Mouse (Mus musculus) ES-CJ7 (cell line): Measurements from ENCODE around the gene Pbx4.

Source experiments
- DNase-seq: peaks from one replicate; pipeline ENCODE4 v3.0.0; 2011; ENCODE audit warnings: low read depth, low spot score

The Pbx4 gene

DNA sequence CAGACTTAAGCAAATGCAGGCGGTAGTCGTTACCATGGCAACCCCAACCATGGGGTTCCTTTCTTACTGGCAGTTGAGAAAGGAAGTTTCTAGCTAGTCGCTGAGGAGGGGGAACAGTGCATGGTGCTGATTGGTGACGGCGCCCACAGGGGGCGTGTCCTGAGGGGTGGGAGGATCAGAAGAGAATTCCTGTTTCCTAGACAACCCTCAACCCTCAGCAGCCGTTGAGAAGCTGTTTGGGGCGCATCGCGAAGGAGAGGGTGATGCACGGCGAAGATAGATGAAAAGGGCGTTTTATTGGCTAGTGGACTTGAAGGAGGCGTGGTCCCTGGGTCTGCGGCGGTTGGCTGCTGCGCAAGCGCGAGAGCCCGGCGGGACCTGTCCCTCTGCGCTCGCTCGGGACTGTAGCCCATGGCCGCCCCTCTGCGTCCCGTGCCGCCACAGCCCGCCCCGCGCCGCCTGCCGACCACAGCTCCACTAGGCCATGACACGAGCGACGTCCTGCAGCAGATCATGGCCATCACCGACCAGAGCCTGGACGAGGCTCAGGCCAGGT lies at the start of gene Pbx4:
Gene Pbx4, plus strand, starts transcription at position 194 of the 556 bp plus-strand sequence.
- DNase-seq = peak; percentile 100

DNA sequence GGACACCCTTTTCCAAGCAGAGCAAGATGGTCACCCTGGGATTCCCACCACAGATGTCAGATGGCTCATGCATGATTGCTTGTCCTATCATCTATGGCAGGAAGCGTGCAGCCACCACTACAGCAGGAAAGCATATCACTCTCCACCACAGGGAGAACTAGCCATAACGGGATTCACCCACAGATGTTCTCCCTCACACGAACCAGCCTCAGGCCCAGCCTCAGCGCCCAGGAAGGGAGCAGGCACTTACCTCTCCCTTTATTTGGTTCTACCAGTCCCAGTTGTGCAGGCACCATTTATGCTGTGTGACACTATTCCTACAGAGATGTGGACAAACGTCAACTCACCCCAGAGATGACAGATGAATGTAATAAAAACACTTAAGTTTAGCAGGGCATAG lies 43.2 kb upstream of the Pbx4 start:
- DNase-seq = no peak

DNA sequence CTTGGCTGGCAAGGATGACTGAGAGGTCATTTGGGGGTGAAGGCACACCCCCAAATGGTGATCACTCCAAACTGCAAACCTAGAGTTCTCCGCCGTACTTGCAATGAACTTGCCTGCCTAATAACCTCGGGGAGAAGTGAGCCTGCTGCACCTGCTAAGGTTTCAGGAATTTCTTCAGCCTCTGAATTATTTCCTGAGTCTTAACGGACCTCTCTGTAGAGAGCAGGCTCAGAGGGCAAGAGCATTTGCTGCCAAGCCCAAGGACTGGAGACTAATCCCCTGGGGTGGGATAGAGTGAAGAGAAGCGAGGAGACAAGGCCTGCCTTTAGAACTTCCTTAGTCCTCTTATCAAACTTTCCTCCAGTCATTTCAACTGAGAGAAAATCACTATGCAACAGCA lies 42.6 kb upstream of the Pbx4 start:
- no peak for DNase-seq

DNA sequence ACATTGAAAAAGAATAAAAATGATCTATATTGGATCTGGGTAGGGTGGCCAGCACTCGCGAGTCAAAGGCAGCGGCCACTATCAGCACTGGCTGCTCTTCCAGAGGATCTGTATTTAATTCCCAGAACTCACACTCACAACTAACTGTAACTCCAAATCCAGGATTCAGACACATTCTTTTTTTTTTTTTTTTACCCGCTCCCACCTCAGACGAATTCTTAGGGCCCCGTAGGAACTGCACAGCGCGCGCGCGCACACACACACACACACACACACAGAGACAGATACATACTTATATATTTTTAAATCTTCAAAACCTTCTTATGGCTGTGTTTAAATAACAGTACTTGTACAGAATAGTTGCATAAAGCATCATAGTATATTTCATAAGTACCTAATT lies 41.9 kb upstream of the Pbx4 start:
- DNase-seq = no peak

DNA sequence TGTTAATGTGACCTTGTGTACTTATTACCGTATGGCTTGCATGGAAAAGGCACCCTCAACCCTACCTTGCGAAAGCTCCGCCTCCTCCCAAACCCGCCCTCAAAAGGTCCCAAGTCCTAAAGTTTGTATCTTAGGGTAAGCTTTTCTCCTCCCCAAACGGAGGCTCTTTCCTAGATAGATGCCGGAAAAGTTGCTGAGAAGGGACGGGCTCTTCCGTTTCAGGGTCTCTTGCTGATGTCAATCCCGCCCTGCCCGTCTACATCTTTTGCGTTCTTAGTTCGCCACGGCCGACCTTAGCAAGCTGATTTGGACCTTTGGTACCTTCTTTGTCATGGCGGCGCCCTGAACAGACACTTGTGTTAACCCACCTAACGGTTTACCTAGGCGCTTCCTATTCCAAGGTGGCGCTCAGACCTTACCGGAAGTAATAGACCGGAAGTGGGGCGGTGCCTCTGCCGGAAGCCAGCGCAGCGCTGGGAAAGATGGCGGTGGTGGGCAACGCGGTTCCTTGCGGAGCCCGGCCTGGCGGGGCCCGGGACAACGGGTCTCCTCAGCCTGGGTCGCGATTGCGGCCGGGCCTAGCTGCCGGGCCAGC lies 41.4 kb upstream of the Pbx4 start, which contains the start of the genes Atp13a1 and Zfp866:
Gene Atp13a1, plus strand, starts transcription at position 391 of the 595 bp plus-strand sequence.
Gene Zfp866, minus strand, starts transcription at position 406 of the 595 bp plus-strand sequence.
- peak; percentile 96 for DNase-seq

DNA sequence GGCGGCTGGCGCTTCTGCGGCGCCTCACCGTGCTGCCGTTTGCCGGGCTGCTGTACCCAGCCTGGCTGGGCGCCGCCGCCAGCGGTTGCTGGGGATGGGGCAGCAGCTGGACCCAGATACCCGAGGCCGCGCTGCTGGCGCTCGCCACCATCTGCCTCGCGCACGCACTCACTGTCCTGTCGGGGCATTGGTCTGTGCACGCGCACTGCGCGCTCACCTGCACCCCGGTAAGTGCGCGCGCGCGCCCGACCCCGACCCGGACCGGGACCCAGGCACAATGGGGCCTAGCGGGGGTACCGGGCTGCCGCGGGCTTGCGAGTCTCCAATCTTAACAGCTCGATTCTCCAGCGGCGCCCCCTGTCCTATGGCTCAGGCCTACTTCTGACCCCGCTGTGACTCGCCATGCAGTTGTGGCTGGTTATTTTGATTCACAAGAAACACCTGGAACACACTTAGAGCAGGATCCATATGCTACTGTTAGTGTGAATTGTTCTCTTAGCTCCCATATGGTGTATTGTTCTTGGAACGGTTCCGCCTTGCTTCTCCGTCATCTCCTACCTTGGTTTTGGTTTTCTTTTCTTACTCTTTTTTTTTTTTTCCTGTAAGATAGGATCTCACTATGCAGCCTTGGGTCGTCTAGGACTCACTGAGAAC lies 40.7 kb upstream of the Pbx4 start:
- peak; percentile 65 for DNase-seq

DNA sequence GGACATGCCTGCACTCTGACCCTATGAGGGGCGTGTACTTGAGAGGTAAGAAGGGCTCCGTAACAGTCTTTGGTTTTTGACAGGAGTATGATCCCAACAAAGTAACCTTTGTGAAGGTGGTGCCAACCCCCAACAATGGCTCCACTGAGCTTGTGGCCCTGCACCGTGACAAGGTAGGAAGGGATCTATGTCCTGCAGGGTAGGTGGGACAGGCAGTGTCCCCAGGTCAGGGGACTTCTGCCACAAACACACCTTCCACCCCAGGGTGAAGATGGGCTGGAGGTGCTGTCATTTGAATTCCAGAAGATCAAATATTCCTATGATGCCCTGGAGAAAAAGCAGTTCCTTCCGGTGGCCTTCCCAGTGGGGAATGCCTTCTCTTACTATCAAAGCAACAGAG lies 38.6 kb upstream of the Pbx4 start:
- DNase-seq = no peak

DNA sequence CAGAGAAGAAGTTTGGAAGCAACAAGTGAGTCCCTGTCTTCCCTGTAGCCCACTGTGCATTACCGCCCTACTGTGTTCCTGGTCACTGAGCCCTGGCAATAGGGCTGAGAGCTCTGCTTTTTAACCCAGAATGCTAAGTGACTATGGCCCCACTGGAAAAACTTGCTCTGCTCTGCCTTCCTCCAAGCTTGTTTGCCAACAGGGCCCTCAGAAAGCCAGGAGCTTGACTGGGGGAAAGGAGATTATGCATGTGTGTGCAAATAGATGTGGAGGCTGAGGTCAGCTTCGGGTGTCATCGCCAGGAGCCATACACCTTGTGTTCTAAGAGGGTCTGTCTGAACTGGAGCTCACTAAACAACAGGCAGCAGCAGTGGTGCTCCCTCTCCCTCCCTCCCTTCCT lies 38.2 kb upstream of the Pbx4 start:
- DNase-seq = no peak

DNA sequence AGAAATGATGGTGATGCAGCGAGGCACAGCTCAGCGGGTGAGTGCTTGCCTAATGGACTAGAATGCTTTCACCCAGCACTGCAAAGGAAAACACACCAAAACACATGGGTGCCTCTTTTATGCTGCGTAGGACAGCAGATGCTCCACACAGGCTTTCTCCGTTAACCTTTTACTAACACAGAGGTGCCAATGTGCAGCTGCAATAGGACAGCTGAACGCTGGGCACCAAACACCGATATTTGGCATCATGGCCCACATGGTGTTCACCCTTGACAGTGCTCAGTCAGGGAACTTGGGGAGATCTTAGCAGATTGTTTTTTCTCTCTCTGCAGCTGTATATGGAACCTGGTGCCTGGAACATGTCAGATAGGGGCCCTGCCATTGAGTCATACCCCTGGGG lies 37.4 kb upstream of the Pbx4 start:
- no peak for DNase-seq

DNA sequence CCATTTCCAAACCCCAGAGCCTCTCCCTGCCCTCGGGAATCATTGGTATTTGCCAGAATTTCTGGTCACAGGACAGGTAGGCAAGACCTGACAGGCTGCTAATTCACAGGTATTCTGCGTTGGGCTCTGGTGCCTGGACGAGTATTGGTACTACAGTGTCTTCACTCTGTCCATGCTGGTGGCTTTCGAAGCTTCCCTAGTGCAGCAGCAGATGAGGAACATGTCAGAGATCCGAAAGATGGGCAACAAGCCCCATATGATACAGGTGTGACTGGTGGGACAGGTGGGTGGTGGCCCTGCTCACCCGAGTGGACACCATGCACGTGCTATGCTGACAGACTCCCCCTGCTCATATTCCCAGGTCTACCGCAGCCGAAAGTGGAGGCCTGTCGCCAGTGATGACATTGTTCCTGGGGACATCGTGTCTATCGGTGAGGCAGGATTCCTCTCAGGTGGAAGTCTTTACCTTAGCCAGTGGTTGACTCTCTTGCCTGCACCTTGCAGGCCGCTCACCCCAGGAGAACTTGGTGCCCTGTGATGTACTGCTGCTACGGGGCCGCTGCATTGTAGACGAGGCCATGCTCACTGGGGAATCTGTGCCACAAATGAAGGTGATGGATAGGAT lies 35.5 kb upstream of the Pbx4 start:
- DNase-seq = no peak

DNA sequence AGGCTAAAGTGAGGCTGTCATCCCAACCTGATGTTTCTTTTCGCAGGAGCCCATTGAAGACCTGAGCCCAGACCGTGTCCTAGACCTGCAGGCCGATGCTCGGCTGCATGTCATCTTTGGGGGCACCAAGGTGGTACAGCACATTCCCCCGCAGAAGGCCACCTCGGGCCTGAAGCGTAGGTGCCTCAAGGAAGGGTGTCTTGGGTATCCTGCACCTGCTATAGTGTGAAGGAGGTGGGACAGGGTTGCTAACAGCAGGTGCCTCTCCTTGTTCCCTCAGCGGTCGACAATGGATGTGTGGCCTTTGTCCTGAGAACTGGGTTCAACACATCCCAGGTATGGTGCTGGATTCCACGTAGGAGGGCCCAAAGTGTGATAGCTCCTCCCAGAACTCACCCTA lies 34.6 kb upstream of the Pbx4 start:
- no peak for DNase-seq

DNA sequence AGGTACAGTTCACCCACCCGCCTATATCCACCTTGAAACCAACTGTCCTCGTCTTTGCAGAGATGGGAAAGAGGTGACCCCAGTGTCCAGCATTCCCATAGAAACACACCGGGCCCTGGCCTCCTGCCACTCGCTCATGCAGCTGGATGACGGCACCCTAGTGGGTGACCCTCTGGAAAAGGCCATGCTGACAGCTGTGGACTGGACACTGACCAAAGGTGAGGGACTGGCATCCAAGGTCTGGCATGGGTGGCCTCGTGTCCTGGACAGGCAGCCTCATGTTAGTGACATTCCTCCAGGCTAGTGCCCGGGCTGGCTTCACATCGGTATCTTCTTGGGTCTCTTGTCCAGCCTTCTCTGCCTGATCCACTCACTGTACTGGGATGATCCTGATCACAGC lies 33.0 kb upstream of the Pbx4 start:
- DNase-seq = no peak

DNA sequence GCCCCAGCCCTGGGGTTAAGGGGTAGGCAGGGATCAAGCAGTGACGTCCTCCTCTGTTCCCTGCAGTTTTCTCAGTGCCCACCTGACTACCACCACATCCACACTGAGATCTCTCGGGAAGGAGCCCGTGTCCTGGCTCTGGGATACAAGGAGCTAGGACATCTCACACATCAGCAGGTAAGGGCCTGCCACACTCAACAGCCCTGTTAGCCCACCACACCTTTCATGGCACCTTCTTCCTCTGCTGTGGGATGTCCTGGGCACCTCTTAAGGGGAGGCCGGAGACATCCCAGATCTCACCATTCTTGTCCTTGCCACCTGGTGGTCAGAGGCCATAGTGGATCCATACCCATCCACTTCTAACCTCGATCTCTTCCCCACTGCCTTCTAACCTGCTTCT lies 32.3 kb upstream of the Pbx4 start:
- no peak for DNase-seq

DNA sequence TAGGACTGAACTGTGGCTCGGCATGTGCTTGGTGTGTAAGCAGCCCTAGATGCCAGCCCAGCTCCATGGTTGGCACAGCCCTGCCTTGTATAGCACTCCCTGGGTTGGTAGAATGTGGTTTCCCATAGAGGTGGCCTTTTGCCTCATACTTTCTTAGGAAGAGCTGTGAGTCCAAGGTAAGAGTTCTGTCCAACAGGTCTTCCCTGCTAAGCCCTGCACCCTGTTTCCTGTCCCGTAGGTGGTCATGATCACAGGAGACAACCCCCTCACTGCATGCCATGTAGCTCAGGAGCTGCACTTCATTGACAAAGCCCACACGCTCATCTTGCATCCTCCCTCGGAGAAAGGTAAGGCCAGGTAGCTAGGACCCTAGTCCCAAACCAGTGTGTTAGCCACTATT lies 30.5 kb upstream of the Pbx4 start:
- no peak for DNase-seq

DNA sequence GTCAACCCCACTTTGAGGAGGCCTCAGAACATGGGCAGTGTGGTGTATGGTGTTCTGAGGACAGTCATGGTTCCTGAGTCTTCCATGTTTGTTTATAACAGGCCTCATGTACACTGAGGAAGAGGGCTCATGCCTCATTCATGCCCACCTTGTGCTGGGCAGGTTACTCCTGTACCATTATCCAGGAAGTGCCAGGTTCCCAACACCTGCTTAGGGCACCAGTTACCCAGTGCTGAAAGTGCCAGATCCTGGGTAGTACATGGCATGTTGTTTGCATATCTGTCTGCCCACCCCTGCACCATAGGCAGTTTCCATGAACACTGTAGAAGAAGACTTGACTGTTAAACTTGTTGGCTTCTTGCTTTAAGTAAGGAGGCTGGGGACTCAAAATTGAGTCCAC lies 30.1 kb upstream of the Pbx4 start:
- no peak for DNase-seq

DNA sequence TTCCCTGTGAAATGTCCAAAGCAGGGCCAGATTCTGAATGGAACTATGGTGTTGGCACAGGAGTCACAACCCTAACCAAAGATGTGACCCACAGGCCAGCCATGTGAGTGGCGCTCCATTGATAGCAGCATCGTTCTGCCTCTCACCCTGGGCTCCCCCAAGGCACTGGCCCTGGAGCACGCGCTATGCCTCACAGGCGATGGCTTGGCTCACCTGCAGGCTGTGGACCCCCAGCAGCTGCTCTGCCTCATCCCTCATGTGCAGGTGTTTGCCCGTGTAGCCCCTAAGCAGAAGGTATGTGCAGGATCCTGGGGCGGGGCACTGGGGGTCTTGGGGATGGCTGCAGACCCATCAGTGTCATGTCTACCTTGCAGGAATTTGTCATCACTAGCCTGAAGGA lies 28.9 kb upstream of the Pbx4 start:
- no peak for DNase-seq

DNA sequence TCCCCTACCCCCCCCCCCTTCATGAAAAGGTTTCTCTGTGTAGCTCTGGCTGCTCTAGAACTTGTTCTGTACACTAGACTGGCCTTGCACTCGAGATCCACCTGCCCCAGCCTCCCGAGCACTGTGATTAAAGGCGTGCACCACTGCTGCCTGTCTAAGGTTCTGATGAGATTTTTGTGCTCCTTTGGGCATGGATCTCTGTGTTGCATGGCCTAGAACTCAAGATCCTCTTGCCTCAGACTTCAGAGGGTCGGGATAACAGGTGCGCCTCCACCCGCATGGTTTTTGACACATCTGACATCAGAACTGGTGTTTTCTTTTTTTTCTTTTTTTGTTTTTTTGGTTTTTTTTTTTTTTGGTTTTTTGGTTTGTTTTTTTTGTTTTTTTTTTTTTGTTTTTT lies 27.8 kb upstream of the Pbx4 start:
- DNase-seq = no peak

DNA sequence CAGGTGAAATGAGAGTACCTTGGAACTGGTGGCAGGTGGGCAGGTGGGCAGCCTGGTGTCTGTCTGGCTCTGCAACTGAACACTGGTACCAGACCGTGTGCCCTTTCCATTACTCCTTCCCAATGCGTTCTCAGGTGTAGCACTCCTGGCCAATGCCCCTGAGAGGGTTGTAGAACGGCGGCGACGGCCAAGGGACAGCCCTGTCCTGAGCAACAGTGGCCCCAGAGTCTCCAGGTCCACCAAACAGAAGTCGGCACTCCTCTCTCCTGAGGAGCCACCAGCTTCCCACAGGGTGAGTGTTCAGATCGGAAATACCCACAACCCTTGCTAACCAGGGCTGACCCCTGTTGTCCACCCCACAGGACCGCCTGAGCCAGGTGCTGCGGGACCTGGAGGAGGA lies 27.2 kb upstream of the Pbx4 start:
- DNase-seq = no peak

DNA sequence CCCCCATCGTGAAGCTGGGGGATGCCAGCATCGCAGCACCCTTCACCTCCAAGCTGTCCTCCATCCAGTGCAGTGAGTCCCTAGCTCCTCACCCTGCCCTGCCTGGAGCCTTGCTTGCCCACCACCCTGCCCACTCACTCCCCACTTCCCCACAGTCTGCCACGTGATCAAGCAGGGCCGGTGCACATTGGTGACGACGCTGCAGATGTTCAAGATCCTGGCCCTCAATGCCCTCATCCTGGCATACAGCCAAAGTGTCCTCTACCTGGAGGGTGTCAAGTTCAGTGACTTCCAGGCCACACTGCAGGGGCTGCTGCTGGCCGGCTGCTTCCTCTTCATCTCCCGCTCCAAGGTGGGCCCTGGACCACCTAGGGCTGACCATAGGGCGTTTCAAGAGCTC lies 26.8 kb upstream of the Pbx4 start:
- no peak for DNase-seq

DNA sequence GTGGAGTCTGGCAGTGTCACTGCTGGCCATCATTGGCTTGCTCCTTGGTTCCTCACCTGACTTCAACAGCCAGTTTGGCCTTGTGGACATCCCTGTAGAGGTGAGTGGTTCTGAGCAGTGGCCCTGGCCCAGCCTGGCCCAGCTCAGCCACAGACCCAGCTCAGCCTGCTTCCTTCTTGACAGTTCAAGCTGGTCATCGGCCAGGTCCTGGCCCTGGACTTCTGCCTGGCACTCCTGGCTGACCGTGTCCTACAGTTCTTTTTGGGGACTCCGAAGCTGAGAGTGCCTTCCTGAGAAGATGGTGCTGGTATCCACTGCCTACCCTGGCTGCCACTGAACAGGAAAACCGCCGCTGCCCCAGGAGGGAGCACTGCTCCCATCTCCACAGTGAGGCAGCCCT lies 25.1 kb upstream of the Pbx4 start:
- DNase-seq = no peak

DNA sequence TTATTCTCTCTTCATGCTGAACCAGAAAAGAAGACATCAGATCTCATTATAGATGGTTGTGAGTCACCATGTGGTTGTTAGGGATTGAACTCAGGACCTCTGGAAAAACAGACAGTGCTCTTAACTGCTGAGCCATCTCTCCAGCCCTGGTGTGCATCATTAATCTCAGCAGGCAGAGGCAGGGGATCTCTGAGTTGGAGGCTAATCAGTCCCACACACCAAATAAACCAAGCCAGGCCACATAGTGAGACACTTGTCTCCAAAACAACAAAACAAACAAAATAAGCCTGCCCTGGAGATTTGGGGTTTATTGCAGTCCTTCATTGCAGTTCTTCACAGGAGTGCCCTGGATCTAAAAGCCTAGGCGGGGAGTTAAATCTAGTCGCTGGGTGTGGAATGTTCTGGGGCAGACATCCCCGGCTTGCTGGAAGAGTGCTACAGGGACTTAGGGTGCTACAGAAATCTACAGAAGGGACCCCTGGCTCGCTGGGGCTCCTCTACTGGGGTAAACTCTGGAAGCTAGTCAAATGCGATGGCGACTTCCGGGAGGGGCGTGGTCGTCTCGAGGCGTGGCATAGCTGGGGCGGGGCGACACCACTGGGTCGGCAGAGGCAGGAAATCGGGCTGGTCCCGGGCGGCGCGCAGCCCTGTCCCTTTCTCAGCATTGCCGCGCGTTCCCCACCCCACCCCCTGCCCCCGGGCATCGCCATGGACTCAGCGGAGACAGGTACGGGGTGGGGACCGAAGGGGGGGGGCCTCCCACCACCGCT lies 24.0 kb upstream of the Pbx4 start, which contains the start of gene Gmip:
Gene Gmip, plus strand, starts transcription at position 586 of the 770 bp plus-strand sequence.
- DNase-seq = peak; percentile 79

DNA sequence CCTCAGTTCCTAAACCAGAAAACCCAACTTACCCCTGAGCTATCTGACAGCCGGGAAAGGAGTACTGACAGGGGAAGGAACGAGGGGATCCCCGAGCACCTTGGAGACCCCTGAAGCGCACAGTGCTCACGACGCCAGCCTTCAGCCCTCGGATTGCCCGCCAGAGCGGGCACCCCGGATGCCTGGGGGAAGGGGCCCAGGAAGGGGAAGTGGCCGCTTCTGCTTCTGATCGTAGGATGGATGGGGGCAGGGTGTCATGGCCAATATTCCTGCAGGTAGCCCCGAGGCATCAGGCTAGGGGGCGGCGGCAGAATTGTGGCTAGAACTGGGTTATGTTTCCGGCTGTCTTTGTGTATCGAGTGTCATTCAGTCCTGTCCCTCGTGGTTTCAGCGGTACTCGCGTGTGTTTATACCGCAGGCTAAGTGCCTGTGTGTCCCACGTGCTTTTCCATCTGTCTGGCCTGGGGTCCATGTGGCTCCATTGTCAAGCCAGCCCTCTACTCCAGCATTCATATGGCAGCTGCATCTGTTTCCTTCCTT lies 23.4 kb upstream of the Pbx4 start:
- DNase-seq = no peak
